Mouse (Mus musculus): ENCODE data around the gene Olfr1406.

GRCm38 (mm10) chr1:173227081-173227480 lies 36.6 kb upstream of the Olfr1406 start, which contains the start of gene Fcer1a:
- TF ChIP-seq CTCF (IDR thresholded peaks at IDR 0.05; ENCODE audit: extremely low read depth, insufficient read depth, insufficient read length, insufficient replicate concordance) (no peak), POLR2A (IDR thresholded peaks at IDR 0.05; ENCODE audit: low read depth, low read length) (no peak)
